Mouse (Mus musculus) C2C12 (cell line): Measurements from ENCODE around the gene Kcne2.

ENCODE experiments used
- CEBPB ChIP-seq: IDR thresholded peaks from one replicate; pipeline ENCODE4 v1.6.1; 2011; ENCODE audit warnings: low read depth, mild to moderate bottlenecking, control low read depth, moderate library complexity
- CTCF ChIP-seq: IDR thresholded peaks from one replicate; pipeline ENCODE4 v1.5.1; 2011; ENCODE audit not compliant: control insufficient read depth, insufficient read depth, insufficient read length
- FOSL1 ChIP-seq: IDR thresholded peaks from one replicate; pipeline ENCODE4 v1.8.0; 2011; ENCODE audit warnings: mild to moderate bottlenecking, low read length; ENCODE audit not compliant: poor library complexity, insufficient read depth, severe bottlenecking
- MAX ChIP-seq: IDR thresholded peaks from one replicate; pipeline ENCODE4 v1.6.1; 2011; ENCODE audit warnings: mild to moderate bottlenecking, control low read depth
- MYOD1 ChIP-seq: IDR thresholded peaks from one replicate; pipeline ENCODE4 v1.6.1; 2011; ENCODE audit warnings: low read depth; ENCODE audit not compliant: control insufficient read depth, insufficient read length
- MYOG ChIP-seq: IDR thresholded peaks from one replicate; pipeline ENCODE4 v1.6.1; 2011; ENCODE audit not compliant: control insufficient read depth, insufficient read length; ENCODE audit errors: extremely low read depth
- USF1 ChIP-seq: IDR thresholded peaks from one replicate; pipeline ENCODE4 v1.6.1; 2011; ENCODE audit warnings: low read depth, mild to moderate bottlenecking, control low read depth, moderate library complexity

DNA sequence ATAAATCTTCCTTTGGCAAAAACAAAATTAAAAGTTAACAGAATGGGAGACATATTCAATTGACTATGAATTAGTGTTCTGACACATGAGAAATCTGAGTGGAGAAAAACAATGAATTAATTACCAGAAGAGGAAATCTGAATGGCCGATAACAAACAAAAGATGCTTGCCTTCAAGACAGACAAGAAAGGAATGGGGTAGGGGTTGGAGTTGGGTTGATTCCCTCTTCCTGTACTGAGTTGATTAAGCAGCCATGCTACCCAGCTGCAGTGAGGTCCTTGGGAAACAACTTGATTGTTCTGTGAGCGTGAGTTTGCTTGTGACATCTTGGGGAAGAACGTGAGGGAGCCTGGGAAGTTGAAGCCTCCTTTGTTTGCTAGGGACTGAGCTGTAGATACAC is 37.9 kb upstream of the Kcne2 start:
- TF ChIP-seq MAX (no peak), CTCF (no peak), FOSL1 (no peak), MYOG (no peak), CEBPB (no peak), MYOD1 (no peak), USF1 (no peak)
